Mouse (Mus musculus) adrenal gland, postnatal 25 days (tissue): ENCODE measurements at regions not wholly inside any gene's neighbourhood (a gene's known extent, or its start where the extent isn't known, plus 50 kb on each side); places are given as distances from the start of the nearest gene placed in this dataset.

Experiments
- DNase-seq: peaks from one replicate; pipeline ENCODE4 v3.0.0; 2021; ENCODE audit warnings: mixed read lengths

GRCm38 (mm10) chr17:54821059-54821458 is 522.2 kb upstream of the Slc5a7 start:
- DNase-seq: no peak

- DNase-seq: peak; percentile 6
Observed at GRCm38 (mm10) chr17:54853631-54854030, 554.8 kb upstream of the Slc5a7 start.

GRCm38 (mm10) chr17:54896198-54896597 is 549.0 kb upstream of the St6gal2 start:
- DNase-seq: no peak

GRCm38 (mm10) chr17:54929181-54929715 is 515.9 kb upstream of the St6gal2 start:
- no peak for DNase-seq

GRCm38 (mm10) chr17:54943380-54944047 is 501.7 kb upstream of the St6gal2 start:
- peak; percentile 3 for DNase-seq

- DNase-seq: no peak
Observed at GRCm38 (mm10) chr17:54944288-54944931, 500.8 kb upstream of the St6gal2 start.
